Mouse (Mus musculus) stomach, postnatal 0 days (tissue): ENCODE results near the gene Tbc1d14.

ENCODE experiments used
- CTCF ChIP-seq: IDR thresholded peaks from 2 replicates; pipeline ENCODE4 v1.5.1; 2016; ENCODE audit warnings: antibody characterized with exemption, low read depth, mild to moderate bottlenecking, moderate library complexity
- EP300 ChIP-seq: optimal IDR thresholded peaks from 2 replicates; pipeline ENCODE3; 2016; ENCODE audit warnings: antibody characterized with exemption

- TF ChIP-seq CTCF (no peak), EP300 (no peak)
Measured at GRCm38 (mm10) chr5:36620409-36621057, 27.5 kb upstream of the Tbc1d14 start.
